7 mouse cellular contexts compared by ENCODE assay signal in genomic region chr7:79271861-79272788, GRCm38 (mm10). TPM values are rescaled to one million over a fixed set of nuclear protein-coding genes. Genes with fewer than 3 reads are reported as not detected.
A peak's percentile ranks its signal among the peaks of the same experiment; 100 is the strongest.
DNase-seq lines count a peak whose midpoint lies in the region; ATAC-seq lines count a peak whose summit lies in the region.

No protein-coding gene starts in this region.

- peak overlapping the region; percentile 24 for H3K4me3 ChIP-seq in neural tube, embryonic 11.5 days (ENCODE audit: low read depth, low read length)
- H3K4me3 ChIP-seq in erythroblast, embryonic 14.5 days (replicated peaks) = peak overlapping the region; percentile 86
- H3K4me3 ChIP-seq in neural tube, embryonic 13.5 days = peak overlapping the region; percentile 83

- H3K4me1 ChIP-seq in neural tube, embryonic 11.5 days (ENCODE audit: control insufficient read depth, insufficient read depth, low read length) = peaks cover 16% of the 10 kb centered on the region
- H3K4me1 ChIP-seq in erythroblast, embryonic 14.5 days (ENCODE audit: control insufficient read depth) = peaks cover 93% of the 10 kb centered on the region
- peaks cover 47% of the 10 kb centered on the region for H3K4me1 ChIP-seq in neural tube, embryonic 13.5 days (replicated peaks)

- H3K4me2 ChIP-seq in neural tube, embryonic 11.5 days (ENCODE audit: low read depth) = peak overlapping the region; percentile 47
- H3K4me2 ChIP-seq in neural tube, embryonic 13.5 days = peak overlapping the region; percentile 77

- no peaks in the 10 kb centered on the region for H3K36me3 ChIP-seq in neural tube, embryonic 11.5 days (ENCODE audit: control insufficient read depth, insufficient read depth, low read length)
- H3K36me3 ChIP-seq in erythroblast, embryonic 14.5 days (ENCODE audit: control insufficient read depth) = peaks cover 28% of the 10 kb centered on the region
- H3K36me3 ChIP-seq in neural tube, embryonic 13.5 days = no peaks in the 10 kb centered on the region

- DNase-seq in neural tube, embryonic 11.5 days (ENCODE audit: low spot score) = no peak
- DNase-seq in neural tube, embryonic 10.5 days (ENCODE audit: extremely low spot score, low spot score) = no peak
- peak; percentile 75 for DNase-seq in large intestine, adult 2 months (ENCODE audit: low read depth, low spot score)
- DNase-seq in adrenal gland, postnatal 36 days = no peak
- no peak for DNase-seq in spleen, postnatal 4 days (ENCODE audit: low spot score in 2 of 2)

- ATAC-seq in neural tube, embryonic 11.5 days (ENCODE audit: insufficient read depth, low FRiP score, low TSS enrichment) = no peak; the same call in 1 of the 2 replicates
- no peak; the same call in 1 of the 2 replicates for ATAC-seq in neural tube, embryonic 13.5 days (ENCODE audit: low read depth)

- WGBS in neural tube, embryonic 11.5 days = 77% methylated on average over 16 of the region's 16 CpGs
- WGBS in large intestine, adult 2 months = 52% methylated on average over 16 of the region's 16 CpGs
- WGBS in neural tube, embryonic 13.5 days = 77% methylated on average over 16 of the region's 16 CpGs

- H3K9ac ChIP-seq in neural tube, embryonic 11.5 days (ENCODE audit: low read length) = peak overlapping the region; percentile 36
- H3K9ac ChIP-seq in neural tube, embryonic 13.5 days = peak overlapping the region; percentile 27; the same call in 1 of the 2 replicates

- H3K27me3 ChIP-seq in neural tube, embryonic 11.5 days (ENCODE audit: control insufficient read depth, insufficient read depth, low read length) = no peaks in the 10 kb centered on the region
- H3K27me3 ChIP-seq in erythroblast, embryonic 14.5 days (ENCODE audit: control insufficient read depth) = no peaks in the 10 kb centered on the region
- H3K27me3 ChIP-seq in neural tube, embryonic 13.5 days = no peaks in the 10 kb centered on the region

- no peak overlapping the region for H3K27ac ChIP-seq in neural tube, embryonic 11.5 days (ENCODE audit: low read depth, low read length)
- H3K27ac ChIP-seq in neural tube, embryonic 13.5 days (replicated peaks) = peak overlapping the region; percentile 72

- H3K9me3 ChIP-seq in neural tube, embryonic 11.5 days (ENCODE audit: control insufficient read depth, low read length) = no peaks in the 10 kb centered on the region
- no peaks in the 10 kb centered on the region for H3K9me3 ChIP-seq in erythroblast, embryonic 14.5 days (ENCODE audit: control insufficient read depth, low read length)
- no peaks in the 10 kb centered on the region for H3K9me3 ChIP-seq in neural tube, embryonic 13.5 days

RNA-seq across cellular contexts. Expression of gene Abhd2, which starts 0.9 kb away (rescaled TPM):
- 14.0 and 14.3 TPM in 2 replicates for polyA plus RNA-seq in neural tube, embryonic 11.5 days (2014; fragmentation: Nextera tagmentation; extraction: Ambion mirVana)
- 1.0 and 1.6 TPM in 2 replicates for polyA plus RNA-seq in erythroblast, embryonic 14.5 days (2012)
- 34.0 and 65.9 TPM in 2 replicates for polyA plus RNA-seq in large intestine, adult 2 months (2012; rRNA removed)
- polyA plus RNA-seq in neural tube, embryonic 13.5 days (2015; fragmentation: Nextera tagmentation; extraction: Ambion mirVana) = 15.7 and 16.7 TPM in 2 replicates
- 1,000 to 10,000 TPM; 1,294 to 1,382 TPM for total RNA-seq in adrenal gland, postnatal 36 days (2021)

Comparison
In these comparisons a context has a peak if more than half of its experiments do, and no peak if none do; other contexts are left out.
1. H3K4me3 ChIP-seq: peak in every context shown above with its lines; median percentile 86 in erythroblast, embryonic 14.5 days; 83 in neural tube, embryonic 13.5 days; 24 in neural tube, embryonic 11.5 days.